Mouse (Mus musculus) right cerebral cortex, postnatal 36 days (tissue): Measurements from ENCODE around the gene Mgme1.

Experiments used
- DNase-seq, 2 experiments: peaks; one replicate each; pipeline ENCODE4 v3.0.0; 2022; ENCODE audit warnings: low spot score in 2 of 2, mixed read lengths in 1 of 2

The Mgme1 gene

DNA sequence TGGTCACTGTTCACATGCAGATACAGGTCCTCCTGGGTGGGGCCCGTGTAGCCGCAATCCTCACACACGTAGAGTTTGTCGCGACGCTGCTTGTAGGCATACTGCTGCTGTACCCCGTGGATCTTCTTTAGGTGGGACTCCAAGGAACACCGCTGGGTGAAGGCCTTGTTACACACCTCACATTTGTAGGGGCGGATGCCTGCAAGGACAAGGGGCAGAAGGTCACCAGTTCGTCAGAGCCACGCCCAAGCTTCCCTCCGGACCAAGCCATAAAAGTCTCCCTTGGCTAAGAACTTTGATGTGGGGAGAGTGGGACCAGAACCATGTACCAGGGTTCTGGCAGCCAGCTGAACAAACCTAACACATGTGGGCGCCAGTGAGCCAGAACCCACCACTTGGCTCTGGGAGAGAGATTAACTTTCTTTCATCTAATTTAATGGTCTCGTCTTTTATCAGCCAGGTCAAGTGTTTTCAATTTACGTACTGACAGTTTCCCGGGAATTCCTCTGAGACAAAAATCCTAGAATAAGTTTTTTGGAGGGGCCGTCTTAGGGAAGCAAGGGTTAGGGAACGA lies 35.3 kb downstream of the Mgme1 start:
- no peak for DNase-seq

DNA sequence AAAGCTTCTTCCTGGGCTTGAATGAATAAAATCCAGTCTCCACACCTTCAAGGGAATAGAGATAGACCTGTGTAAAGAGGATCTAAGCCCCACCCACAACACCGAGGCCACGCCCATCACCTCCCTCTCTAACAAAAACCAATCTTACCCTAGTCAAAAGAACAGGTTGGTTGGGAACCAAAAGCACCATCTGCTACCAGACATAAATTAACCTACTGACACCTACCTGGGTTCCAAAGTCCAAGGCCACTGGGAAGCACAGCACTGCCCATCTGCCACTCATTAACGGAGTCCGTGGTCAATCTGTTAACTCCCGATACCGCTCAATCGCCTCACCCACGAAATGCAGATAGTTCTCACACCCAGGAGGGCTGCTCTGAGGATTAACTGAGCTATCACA lies 38.1 kb downstream of the Mgme1 start:
- no peak for DNase-seq

DNA sequence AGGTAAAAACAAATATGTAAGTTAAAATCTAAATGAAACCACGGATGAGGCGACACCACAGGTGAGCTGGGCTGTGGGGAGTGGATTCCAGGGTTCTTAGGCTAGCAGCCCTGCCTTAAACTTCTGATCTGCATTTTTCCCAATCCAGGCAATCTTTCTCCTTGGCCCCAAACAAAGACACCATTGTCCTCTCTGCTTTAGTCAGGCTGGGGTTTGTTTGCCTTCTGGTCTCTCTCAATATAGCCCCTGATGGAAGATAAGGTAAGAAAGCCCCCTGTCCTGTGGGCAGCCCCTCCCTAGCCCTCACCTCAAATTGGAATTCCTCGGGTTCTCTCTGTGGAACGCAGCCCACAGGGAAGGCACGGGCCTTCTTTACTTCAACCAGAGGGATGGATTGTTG lies 39.8 kb downstream of the Mgme1 start:
- DNase-seq = no peak

DNA sequence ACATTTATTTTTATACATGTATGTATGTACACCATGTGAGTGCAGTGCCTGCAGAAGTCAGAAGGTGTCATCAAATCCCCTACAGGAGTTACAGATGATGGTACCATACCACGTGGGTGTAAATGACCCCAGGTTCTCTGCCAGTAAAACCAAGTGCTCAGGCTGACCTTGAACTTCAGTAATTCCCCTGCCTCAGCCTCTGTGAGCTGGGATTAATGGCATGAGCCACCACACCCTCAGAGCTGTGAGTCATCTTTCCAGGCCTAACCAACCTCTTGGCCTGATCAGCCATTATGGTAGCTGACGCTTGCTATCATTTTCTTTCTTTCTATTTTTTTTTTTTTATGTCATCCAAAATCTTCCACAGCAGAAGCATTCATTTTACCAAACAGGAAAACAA lies 40.9 kb downstream of the Mgme1 start:
- no peak for DNase-seq

DNA sequence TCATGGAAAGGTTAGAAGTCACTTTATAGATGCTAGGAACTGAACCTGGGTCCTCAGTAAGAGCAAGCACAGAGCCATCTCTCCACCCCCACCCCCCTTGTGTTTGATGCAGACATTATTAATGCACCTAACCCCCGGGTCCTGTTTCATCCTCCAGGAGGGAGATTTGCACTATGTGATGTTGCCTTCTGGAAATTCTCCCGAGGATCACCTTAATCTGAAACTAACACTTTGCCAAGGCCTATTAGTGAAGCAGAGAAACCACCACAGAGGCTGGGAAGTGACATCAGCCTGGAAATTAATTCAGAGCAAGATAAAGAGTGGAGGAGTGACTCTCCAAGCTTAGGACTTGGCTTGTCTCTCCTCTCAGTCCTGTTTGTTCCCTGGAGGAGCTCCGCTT lies 53.8 kb downstream of the Mgme1 start:
- no peak for DNase-seq

DNA sequence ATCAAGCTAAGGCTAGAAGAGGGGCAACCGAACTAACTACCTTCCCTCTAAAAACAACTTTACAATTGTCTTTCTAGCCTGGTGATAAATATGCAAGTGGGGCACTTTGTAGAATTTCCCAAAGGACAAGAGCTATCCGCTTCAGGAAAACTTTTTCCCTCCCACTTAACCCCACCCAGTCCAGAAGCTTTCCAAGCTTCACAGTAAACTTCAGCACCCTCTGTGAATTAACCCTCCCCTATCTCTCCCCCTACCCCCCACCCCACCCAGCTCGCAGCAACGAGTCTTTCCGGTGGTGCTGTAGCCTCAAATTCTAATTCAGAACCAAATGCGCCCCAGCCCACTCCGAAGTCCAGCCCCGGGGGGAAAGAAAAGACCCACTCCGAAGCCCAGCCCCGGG lies 59.0 kb downstream of the Mgme1 start:
- DNase-seq = no peak

DNA sequence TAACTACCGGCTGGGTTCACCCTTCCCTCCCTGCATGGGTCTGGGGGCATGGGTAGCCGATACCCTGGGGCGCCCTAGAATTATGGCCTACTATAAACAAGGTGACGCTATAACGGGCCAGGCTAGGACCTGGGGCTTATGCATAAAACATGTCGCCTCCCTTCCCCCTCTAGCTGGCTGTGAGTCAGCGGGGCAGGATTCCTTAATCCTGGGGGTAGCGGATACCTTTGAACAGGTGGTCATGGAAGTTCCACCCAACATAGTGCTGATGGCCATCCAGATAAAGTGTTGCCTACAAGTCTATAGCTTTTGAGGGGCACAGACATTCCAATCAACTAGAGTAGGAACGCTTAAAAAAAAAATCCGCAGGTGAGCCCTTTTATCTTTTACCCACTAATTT lies 59.5 kb downstream of the Mgme1 start:
- no peak for DNase-seq

DNA sequence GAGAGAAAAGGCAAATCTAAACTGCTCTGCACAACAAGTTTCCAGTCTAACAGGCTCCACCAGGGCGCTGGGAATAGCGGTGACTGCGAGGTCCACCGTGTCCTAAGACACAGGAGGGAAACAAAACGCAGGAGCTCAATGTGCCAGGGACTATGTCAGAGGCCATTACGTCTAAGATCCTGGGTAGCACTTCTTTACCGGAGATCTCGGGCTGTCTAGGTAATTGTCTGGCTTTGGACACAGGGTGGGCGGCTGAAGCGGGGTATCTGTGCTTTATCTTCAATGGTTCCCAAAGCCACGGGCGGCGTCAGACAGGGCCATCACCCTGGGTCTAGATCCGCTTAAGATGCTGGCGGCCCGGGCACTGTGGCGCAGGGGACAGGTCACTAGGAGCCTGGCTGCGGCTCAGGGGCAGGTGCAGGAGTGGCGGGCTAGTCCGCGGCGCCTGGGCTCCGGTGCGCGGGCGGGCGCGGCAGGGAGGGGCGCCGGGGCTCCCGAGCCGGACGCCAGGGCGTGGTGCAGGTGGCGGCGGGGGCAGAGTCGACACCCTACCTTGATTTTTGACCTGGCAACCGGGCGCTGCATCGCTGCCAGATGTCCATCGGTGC lies 60.0 kb downstream of the Mgme1 start:
- no peak for DNase-seq
